Mouse (Mus musculus) E14TG2a.4 (cell line): Measurements from ENCODE around the gene Ccdc59.

Experiments used
- CTCF ChIP-seq: conservative IDR thresholded peaks from 2 replicates; pipeline ENCODE4 v1.5.1; 2014; ENCODE audit warnings: low read length
- NANOG ChIP-seq: IDR thresholded peaks from 2 replicates; pipeline ENCODE4 v1.6.1; 2014; ENCODE audit warnings: borderline replicate concordance, low read length, mixed read lengths
- POU5F1 ChIP-seq: IDR thresholded peaks from 2 replicates; pipeline ENCODE4 v1.6.1; 2014; ENCODE audit warnings: low read length, borderline replicate concordance

- TF ChIP-seq CTCF (no peak), NANOG (no peak), POU5F1 (no peak)
Observed at GRCm38 (mm10) chr10:105793776-105794552, 46.9 kb upstream of the Ccdc59 start.
